Mouse (Mus musculus): ENCODE data around the gene Fbxo9. TPM values are rescaled to one million over a fixed set of nuclear protein-coding genes. Genes with fewer than 3 reads are reported as not detected.
A peak's percentile ranks its signal among the peaks of the same experiment; 100 is the strongest.

Fbxo9 gene
- total and polyA plus RNA-seq, 3 experiments, result 14.3 to 24.2 (median 18.3) TPM

- dilution Hi-C loops (cut with MboI; ENCODE audit: extremely low pct_ligation_motif_present, extremely low pct_unique_long_range_greater_than_20kb, low sequenced_read_pairs), result no loop called here
- DNase-seq (ENCODE audit: extremely low read depth), result no peak
- in situ Hi-C loops (cut with MboI; ENCODE audit: low pct_ligation_motif_present, low pct_unique_long_range_greater_than_20kb, low sequenced_read_pairs), result no loop called here
- no peak overlapping the region for H3K9ac ChIP-seq (ENCODE audit: insufficient read depth, low read depth)
- H3K4me2 ChIP-seq (ENCODE audit: insufficient read depth, low read depth, poor library complexity, severe bottlenecking), result no peak overlapping the region
- TF ChIP-seq ETS1 (conservative IDR thresholded peaks at IDR 0.05; ENCODE audit: low read depth, low read length) (no peak), ZMIZ1 (IDR thresholded peaks at IDR 0.05; ENCODE audit: low read depth, low read length) (no peak), RAD21 (IDR thresholded peaks at IDR 0.05; ENCODE audit: low read depth, low read length) (no peak), EP300 (IDR thresholded peaks at IDR 0.05; ENCODE audit: low read length) (no peak), POLR2AphosphoS2 (IDR thresholded peaks at IDR 0.05; ENCODE audit: low read depth, low read length) (no peak), CHD2 (IDR thresholded peaks at IDR 0.05; ENCODE audit: low read length) (no peak), USF2 (conservative IDR thresholded peaks at IDR 0.05; ENCODE audit: low read depth, low read length) (no peak), MEF2A (IDR thresholded peaks at IDR 0.05; ENCODE audit: borderline replicate concordance, low read depth, low read length) (no peak), TBP (conservative IDR thresholded peaks at IDR 0.05; ENCODE audit: low read depth, low read length) (no peak), UBTF (IDR thresholded peaks at IDR 0.05; ENCODE audit: low read depth, low read length) (no peak), JUND (conservative IDR thresholded peaks at IDR 0.05; ENCODE audit: low read depth, low read length) (no peak)
- peaks cover 2 to 4% of the 10 kb centered on the region in 2 experiments for H3K4me1 ChIP-seq (ENCODE audit: control insufficient read depth in 1 of 2, insufficient read depth in 2 of 2)
- no peaks in the 10 kb centered on the region for H3K9me3 ChIP-seq (replicated peaks; ENCODE audit: low read length)
- H3K4me3 ChIP-seq (replicated peaks in 1 of 3; ENCODE audit: low read depth in 2 of 3, low read length in 2 of 3, poor library complexity in 1 of 3), result no peak overlapping the region
- no peak overlapping the region for H3K27ac ChIP-seq (ENCODE audit: insufficient read depth, low read depth)
- no peaks in the 10 kb centered on the region for H3K79me2 ChIP-seq (replicated peaks; ENCODE audit: control insufficient read depth, extremely low read depth, insufficient read depth, poor library complexity, severe bottlenecking)
- H3K36me3 ChIP-seq (replicated peaks in 1 of 2; ENCODE audit: control insufficient read depth in 1 of 2, insufficient read depth in 1 of 2, low read length in 1 of 2), result no peaks in the 10 kb centered on the region
- no peaks in the 10 kb centered on the region for H3K27me3 ChIP-seq (replicated peaks)
Observed at GRCm38 (mm10) chr9:78059525-78060120, 49.2 kb downstream of the Fbxo9 start.

- dilution Hi-C loops (cut with MboI; ENCODE audit: extremely low pct_ligation_motif_present, extremely low pct_unique_long_range_greater_than_20kb, low sequenced_read_pairs) (no loop called here), in situ Hi-C loops (cut with MboI; ENCODE audit: low pct_ligation_motif_present, low pct_unique_long_range_greater_than_20kb, low sequenced_read_pairs) (no loop called here)
- H3K9ac ChIP-seq (ENCODE audit: insufficient read depth, low read depth), result no peak overlapping the region
- no peaks in the 10 kb centered on the region for H3K9me3 ChIP-seq (replicated peaks; ENCODE audit: low read length)
- H3K79me2 ChIP-seq (replicated peaks; ENCODE audit: control insufficient read depth, extremely low read depth, insufficient read depth, poor library complexity, severe bottlenecking), result no peaks in the 10 kb centered on the region
- peaks cover 4 to 24% of the 10 kb centered on the region in 2 experiments for H3K4me1 ChIP-seq (ENCODE audit: control insufficient read depth in 1 of 2, insufficient read depth in 2 of 2)
- peak; percentile 70 for DNase-seq (ENCODE audit: extremely low read depth)
- no peaks in the 10 kb centered on the region for H3K27me3 ChIP-seq (replicated peaks)
- H3K27ac ChIP-seq (ENCODE audit: insufficient read depth, low read depth), result peak overlapping the region; percentile 5; the same call in 1 of the 2 replicates
- no peak overlapping the region for H3K4me2 ChIP-seq (ENCODE audit: insufficient read depth, low read depth, poor library complexity, severe bottlenecking)
- no peaks in the 10 kb centered on the region for H3K36me3 ChIP-seq (replicated peaks in 1 of 2; ENCODE audit: control insufficient read depth in 1 of 2, insufficient read depth in 1 of 2, low read length in 1 of 2)
- no peak overlapping the region for H3K4me3 ChIP-seq (replicated peaks in 1 of 3; ENCODE audit: low read depth in 2 of 3, low read length in 2 of 3, poor library complexity in 1 of 3)
- TF ChIP-seq BHLHE40 (IDR thresholded peaks at IDR 0.05; ENCODE audit: low read depth, low read length) (peak; percentile 56), MAZ (IDR thresholded peaks at IDR 0.05; ENCODE audit: low read depth, low read length) (0 out of 2 replicates have a peak, but pooled peaks have one; percentile 52), CTCF (conservative IDR thresholded peaks at IDR 0.05 in 1 of 2, IDR thresholded peaks at IDR 0.05 in 1 of 2; ENCODE audit: low read depth in 2 of 2, low read length in 2 of 2) (no peak)
Observed at GRCm38 (mm10) chr9:78054298-78054697, 54.6 kb downstream of the Fbxo9 start.

Data from CH12.LX (cell line).